Mouse (Mus musculus) spleen, postnatal 4 days (tissue): ENCODE data around the gene Flt4.

Experiments used
- DNase-seq, 2 experiments: peaks; one replicate each; pipeline ENCODE4 v3.0.0; 2022; ENCODE audit warnings: low spot score in 2 of 2

Flt4 gene

GRCm38 (mm10) chr11:49650113-49650993 lies 41.3 kb downstream of the Flt4 start:
- no peak for DNase-seq

- DNase-seq = no peak
Observed at GRCm38 (mm10) chr11:49650994-49651761, 42.1 kb downstream of the Flt4 start.

DNA sequence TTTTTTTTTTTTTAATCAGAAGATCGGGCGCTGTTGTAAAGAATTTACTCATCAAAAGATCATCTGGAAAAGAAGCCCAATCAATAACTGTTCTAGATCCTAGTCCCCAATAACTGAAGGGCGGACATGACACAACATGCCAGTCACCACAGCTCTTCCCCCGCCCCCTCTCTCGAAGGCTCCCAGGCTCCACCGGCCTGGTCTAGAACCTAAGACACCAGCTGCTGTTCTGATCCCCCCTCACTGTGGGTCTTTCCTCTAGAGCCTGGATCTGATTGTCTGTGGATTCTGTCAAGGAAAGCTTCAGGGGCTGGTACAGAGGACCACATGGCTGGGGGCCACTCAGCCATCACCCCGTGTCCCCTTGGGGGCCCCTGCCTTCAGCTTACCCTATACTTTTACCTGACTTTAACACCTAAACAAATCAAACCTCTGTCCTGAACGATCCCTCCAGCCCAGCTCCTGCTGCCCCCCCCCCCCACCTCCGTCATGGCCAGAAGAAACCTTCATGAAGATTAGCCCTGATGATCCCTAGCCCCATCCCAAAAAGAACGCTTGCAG lies 42.8 kb downstream of the Flt4 start:
- no peak for DNase-seq

DNA sequence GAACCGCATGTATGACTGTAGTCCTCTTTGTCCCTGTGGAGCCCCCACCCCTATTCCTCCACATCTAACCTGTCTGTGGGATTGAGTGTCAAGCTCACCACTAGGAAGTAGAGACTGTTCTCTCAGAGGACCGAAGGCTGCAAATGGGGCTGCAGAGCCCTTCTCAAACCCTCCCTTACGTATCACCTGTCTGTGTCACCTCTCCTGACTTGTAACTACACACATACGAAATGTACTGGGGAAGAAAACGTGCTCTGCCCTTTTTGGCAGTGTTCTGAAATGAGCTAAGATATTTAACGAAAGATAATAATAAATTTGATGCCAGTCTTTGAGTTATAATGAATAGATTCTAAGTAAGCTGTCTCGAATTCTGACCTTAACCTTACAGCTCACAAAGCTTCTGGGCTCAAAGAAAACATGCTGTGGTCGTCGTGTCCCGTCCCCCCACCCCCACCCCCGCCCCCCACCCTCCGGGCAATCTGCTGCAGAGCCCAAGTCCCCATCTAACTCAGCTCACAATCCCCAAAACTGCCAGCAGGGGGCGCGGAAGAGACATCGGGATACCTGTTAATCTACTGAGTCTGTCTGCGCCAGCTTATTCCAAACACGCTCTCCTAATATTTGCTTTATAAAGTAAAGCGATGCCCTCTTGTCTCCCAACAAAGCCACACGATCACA lies 43.5 kb downstream of the Flt4 start:
- DNase-seq = peak; percentile 81 to 95

DNA sequence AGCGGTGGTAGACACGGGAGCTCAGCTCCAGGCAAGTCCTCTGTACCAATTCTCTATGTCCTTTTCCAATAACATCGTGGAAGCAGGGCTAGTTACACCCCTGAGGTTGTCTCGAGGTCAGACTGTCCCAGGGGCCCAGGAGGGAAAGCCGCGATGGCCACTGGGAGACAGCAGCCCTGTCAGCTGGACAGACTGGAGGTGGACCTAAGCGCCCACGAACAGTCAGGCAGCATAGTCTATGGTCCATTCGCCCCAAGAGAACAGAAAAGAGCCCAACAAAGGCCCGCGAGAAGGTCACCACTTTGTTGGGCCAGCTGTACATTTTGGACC lies 44.0 kb downstream of the Flt4 start:
- no peak for DNase-seq

- DNase-seq = no peak
Observed at GRCm38 (mm10) chr11:49654651-49655050, 45.6 kb downstream of the Flt4 start.

- no peak for DNase-seq
Observed at GRCm38 (mm10) chr11:49655501-49655900, 46.4 kb downstream of the Flt4 start.

GRCm38 (mm10) chr11:49658065-49658464 lies 49.0 kb downstream of the Flt4 start:
- DNase-seq = no peak

DNA sequence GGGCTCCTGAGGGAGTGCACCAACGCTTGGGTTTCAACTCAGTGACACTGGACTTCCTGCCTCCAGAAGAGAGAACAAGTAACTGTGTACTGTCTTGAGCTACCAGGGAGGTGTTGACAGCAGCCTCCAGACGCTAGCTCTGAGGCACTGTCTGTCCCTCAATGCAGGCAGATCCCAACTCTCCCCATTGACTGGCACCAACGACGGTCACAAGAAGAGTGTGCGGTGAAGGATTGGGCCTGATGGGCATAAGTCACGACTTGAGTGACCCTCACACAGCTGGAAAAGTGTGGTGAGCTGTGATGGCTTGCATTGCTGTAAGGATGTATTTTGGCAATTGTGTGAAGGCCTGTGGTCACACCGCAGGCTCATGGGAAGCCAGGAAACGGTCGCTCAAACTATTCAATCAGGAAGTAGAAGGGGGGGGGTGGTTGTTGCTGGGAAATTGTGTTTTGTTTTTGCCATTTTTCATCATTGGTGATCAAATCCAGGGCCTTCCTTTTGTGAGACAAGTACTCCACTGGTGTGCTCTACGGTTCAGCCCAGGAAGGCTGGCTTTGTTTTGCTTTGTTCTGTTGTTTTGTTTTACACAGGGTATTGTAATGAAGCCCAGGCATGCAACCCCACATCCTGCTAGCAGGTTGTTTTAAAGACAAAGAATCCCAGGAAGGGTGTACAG lies 49.9 kb downstream of the Flt4 start:
- no peak for DNase-seq

- DNase-seq = no peak
Observed at GRCm38 (mm10) chr11:49659470-49659799, 50.4 kb downstream of the Flt4 start.

DNA sequence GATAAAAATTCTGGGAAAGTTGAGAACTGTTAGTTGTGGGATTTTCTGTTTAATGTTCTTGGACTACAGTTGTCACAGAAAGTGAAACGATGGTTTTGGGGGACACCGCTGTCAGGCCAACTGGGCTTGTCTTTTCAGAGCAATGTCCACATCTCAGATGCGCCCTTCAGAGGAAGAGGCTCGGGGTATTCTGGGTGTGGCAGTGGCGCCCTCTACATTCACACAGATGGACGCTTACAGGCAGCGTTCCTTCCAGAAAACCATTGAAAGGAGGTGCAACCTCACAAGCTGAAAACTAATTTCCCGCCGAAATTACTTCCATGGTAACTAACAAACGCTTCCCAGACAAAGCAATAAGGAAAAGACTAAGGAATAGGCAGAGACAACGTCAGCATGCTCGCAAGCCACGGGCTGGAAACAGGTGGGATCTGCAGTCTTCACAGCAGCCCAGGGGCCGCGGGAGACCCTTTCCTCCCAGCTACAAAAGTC lies 53.3 kb downstream of the Flt4 start:
- DNase-seq = no peak

GRCm38 (mm10) chr11:49663310-49663709 lies 54.2 kb downstream of the Flt4 start, which contains the start of gene Scgb3a1:
Gene Scgb3a1, plus strand, starts transcription at chr11:49663610.
- DNase-seq = no peak

DNA sequence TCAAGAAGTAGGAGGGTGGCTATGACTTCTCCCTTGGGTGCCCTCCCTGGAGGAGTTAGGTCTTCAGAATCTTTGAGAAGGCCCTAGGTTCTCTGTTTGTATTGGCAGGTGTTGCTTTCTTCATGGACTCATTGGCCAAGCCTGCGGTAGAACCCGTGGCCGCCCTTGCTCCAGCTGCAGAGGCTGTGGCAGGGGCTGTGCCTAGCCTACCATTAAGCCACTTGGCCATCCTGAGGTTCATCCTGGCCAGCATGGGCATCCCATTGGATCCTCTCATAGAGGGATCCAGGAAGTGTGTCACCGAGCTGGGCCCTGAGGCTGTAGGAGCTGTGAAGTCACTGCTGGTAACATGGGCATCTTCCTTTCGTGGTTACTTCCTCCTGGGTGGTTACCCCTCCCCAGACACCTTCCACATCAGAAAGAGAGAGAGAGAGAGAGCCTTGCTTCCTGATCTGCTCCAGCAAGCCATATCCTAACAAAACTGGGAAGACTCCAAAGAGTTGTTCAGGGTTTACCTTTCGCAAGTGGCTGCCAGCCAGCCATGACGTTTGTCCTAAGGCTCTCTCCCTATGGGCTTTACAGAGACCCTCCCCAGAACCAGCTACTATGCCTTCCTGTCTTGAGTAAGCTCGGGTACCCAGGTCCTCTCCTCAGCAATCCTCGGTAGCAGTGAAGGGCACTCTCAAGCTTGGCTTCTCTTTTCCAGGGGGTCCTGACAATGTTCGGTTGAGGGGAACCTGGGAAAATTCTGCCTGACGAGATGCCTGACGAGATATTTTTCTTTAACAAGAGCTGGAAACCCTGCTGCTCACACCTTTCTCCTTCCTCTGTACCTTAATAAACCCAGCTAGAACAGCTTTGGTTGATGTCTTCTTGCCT lies 55.4 kb downstream of the Flt4 start:
- DNase-seq = no peak

DNA sequence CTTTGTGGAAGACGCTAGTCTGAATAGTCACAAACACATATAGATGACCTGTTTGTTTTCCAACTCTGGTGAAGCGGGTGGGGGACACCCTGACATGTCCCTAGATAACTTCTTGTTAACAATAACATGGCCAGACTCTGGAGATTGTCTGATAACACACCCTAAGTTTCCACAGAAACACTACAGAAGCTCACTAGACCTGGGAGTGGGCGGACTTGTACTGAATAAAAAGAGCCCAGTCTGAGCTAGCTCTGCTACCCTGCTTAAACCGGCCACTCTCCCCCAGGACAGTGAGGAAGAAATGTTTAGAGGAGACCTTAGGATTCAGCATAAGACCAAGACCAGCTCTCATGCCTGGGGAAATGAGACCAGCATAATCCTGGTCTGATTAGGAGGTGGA lies 56.4 kb downstream of the Flt4 start:
- no peak for DNase-seq

GRCm38 (mm10) chr11:49673433-49673832 lies 64.4 kb downstream of the Flt4 start:
- no peak for DNase-seq

- no peak for DNase-seq
Observed at GRCm38 (mm10) chr11:49684237-49684973, 75.3 kb downstream of the Flt4 start.

DNA sequence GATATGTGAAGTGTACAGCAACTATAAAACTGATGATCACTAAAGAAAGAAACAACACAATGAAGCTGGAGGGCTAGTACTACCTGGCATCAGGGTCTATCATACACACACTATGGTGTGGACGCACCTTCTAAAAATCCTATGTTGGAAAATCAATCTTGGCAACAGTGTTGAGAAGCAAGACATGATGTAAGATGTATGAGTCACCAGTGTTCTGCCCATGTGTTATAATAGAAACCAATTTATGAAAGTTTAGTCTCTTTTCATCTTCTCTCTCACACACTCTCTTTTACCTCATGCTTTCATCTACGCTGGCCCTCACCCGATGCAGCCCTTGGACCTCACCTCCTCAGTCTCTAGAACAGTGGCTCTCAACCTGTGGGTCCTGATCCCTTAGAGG lies 86.0 kb downstream of the Flt4 start:
- no peak for DNase-seq

GRCm38 (mm10) chr11:49695695-49696094 lies 86.6 kb downstream of the Flt4 start:
- DNase-seq = no peak

- no peak for DNase-seq
Observed at GRCm38 (mm10) chr11:49696472-49696871, 87.4 kb downstream of the Flt4 start.

GRCm38 (mm10) chr11:49697779-49698178 lies 88.7 kb downstream of the Flt4 start:
- DNase-seq = no peak
